Mouse (Mus musculus) layer of hippocampus, postnatal 10 days (tissue): ENCODE data around the gene Gm13040. TPM values are rescaled to one million over a fixed set of nuclear protein-coding genes. Genes with fewer than 3 reads are reported as not detected.
"Not testable (repeated sequence)": the region's sequence is repeated elsewhere in the genome, so short reads cannot be mapped to it uniquely, and the experiment has no call there.

ENCODE experiments used
- DNase-seq, 2 experiments: peaks; one replicate each; pipeline ENCODE4 v3.0.0; 2021; ENCODE audit warnings: low spot score in 2 of 2
- long read RNA-seq: library from polyadenylated mRNA; stranded (forward); transcript quantifications from one replicate; pipeline ENCODE4 v2.0.0, GENCODE M21; 2023
- total RNA-seq, 2 experiments: library from RNA; stranded (reverse); gene quantifications; 2 replicates each; pipeline ENCODE4 v1.2.3; 2021

Gm13040 gene
- not detected for total RNA-seq
- long read RNA-seq, result 0 reads

DNA sequence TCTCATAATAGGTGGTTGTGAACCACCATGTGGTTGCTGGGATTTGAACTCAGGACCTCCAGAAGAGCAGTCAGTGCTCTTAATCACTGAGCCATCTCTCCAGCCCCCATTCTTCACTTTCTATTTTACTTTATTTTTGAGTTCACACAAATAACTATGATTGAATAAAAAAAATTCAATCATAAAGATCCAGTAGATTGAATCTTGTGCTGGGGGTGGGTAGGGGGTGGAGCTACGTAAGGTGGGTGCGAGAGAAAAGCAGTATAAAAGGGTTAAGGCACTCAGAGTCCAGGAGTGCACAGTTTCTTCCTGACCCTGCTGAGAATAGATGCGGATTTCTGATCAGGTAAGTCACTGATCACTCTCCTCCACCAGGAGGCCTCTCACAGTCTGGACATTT, at the start of gene Gm13040:
Gm13040 (plus strand) TSS at position 301 of the 400 bp plus-strand sequence.
- DNase-seq, result not testable (repeated sequence)

DNA sequence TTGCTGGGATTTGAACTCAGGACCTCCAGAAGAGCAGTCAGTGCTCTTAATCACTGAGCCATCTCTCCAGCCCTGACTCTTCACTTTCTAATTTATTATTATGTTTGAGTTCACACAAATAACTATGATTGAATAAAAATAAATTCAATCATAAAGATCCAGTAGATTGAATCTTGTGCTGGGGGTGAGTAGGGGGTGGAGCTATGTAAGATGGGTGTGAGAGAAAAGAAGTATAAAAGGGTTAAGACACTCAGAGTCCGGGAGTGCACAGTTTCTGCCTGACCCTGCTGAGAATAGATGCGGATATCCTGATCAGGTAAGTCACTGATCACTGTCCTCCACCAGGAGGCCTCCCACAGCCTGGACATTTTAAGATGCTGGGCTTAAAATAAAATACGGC, 24.7 kb upstream of the Gm13040 start, which contains the start of gene Gm13043:
Gm13043 (plus strand) TSS at position 301 of the 400 bp plus-strand sequence.
- DNase-seq, result no peak

DNA sequence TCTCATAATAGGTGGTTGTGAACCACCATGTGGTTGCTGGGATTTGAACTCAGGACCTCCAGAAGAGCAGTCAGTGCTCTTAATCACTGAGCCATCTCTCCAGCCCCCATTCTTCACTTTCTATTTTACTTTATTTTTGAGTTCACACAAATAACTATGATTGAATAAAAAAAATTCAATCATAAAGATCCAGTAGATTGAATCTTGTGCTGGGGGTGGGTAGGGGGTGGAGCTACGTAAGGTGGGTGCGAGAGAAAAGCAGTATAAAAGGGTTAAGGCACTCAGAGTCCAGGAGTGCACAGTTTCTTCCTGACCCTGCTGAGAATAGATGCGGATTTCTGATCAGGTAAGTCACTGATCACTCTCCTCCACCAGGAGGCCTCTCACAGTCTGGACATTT, 15.6 kb downstream of the Gm13040 start, which contains the start of the genes BC080695 and Gm13057:
BC080695 (plus strand) TSS at position 301 of the 400 bp plus-strand sequence.
Gm13057 (plus strand) TSS at position 310 of the 400 bp plus-strand sequence.
- not testable (repeated sequence) for DNase-seq

Other genes starting within 250 kb of the Gm13040 start
- gene Pdpn, start 236.4 kb upstream of the Gm13040 start, total RNA-seq, result 10 to 100 TPM; 16.0 to 18.3 TPM
- gene Lrrc38, start 186.2 kb upstream of the Gm13040 start, total RNA-seq, result 1 to 10 TPM in 1 of 2 experiments, under 1 TPM in 1; 0.78 to 1.0 TPM
- gene Pramel1, start 141.5 kb upstream of the Gm13040 start, total RNA-seq, result under 1 TPM in 1 of 2 experiments, not detected in 1; 0.11 TPM
- 10 to 100 TPM in 1 of 2 experiments, 1 to 10 TPM in 1; 9.5 to 10.3 TPM for gene Pramef8, start 123.5 kb upstream of the Gm13040 start, total RNA-seq
- not detected for gene Oog4, start 85.6 kb upstream of the Gm13040 start, total RNA-seq
- not detected for gene Gm13043, start 24.6 kb upstream of the Gm13040 start, total RNA-seq
- gene BC080695, start 15.7 kb downstream of the Gm13040 start, total RNA-seq, result not detected
- not detected for gene Gm13057, start 15.8 kb downstream of the Gm13040 start, total RNA-seq
- not detected for gene Gm13083, start 79.0 kb downstream of the Gm13040 start, total RNA-seq
- gene Gm13088, start 121.3 kb downstream of the Gm13040 start, total RNA-seq, result not detected
- not detected for gene Gm13089, start 166.8 kb downstream of the Gm13040 start, total RNA-seq
- not detected for gene Gm13078, start 183.5 kb downstream of the Gm13040 start, total RNA-seq